Mouse (Mus musculus) cerebellum, adult 11-12 months (tissue): ENCODE measurements at regions not wholly inside any gene's neighbourhood (a gene's known extent, or its start where the extent isn't known, plus 50 kb on each side); places are given as distances from the start of the nearest gene placed in this dataset.

ENCODE experiments used
- DNase-seq: peaks from one replicate; pipeline ENCODE4 v3.0.0; 2022

GRCm38 (mm10) chr2:138640654-138641053, 384.3 kb downstream of the Btbd3 start:
- DNase-seq: no peak

- no peak for DNase-seq
Observed at GRCm38 (mm10) chr2:138641335-138641734, 385.0 kb downstream of the Btbd3 start.

- no peak for DNase-seq
Observed at GRCm38 (mm10) chr2:138648616-138649015, 392.3 kb downstream of the Btbd3 start.

- peak; percentile 25 for DNase-seq
Observed at GRCm38 (mm10) chr2:138659376-138659775, 403.0 kb downstream of the Btbd3 start.

- DNase-seq: no peak
Observed at GRCm38 (mm10) chr2:138670307-138670706, 413.9 kb downstream of the Btbd3 start.

GRCm38 (mm10) chr2:138674801-138675200, 418.4 kb downstream of the Btbd3 start:
- DNase-seq: no peak

- DNase-seq: no peak
Observed at GRCm38 (mm10) chr2:138675229-138676065, 419.1 kb downstream of the Btbd3 start.

GRCm38 (mm10) chr2:138688140-138688871, 431.9 kb downstream of the Btbd3 start:
- DNase-seq: no peak

- DNase-seq: peak; percentile 27
Observed at GRCm38 (mm10) chr2:138689497-138689896, 433.1 kb downstream of the Btbd3 start.

- no peak for DNase-seq
Observed at GRCm38 (mm10) chr2:138702783-138703182, 446.4 kb downstream of the Btbd3 start.

GRCm38 (mm10) chr2:138703943-138704541, 447.7 kb downstream of the Btbd3 start:
- no peak for DNase-seq

GRCm38 (mm10) chr2:138708763-138709162, 452.4 kb downstream of the Btbd3 start:
- no peak for DNase-seq

GRCm38 (mm10) chr2:138733846-138734245, 477.5 kb downstream of the Btbd3 start:
- peak; percentile 27 for DNase-seq

GRCm38 (mm10) chr2:138744806-138745205, 488.4 kb downstream of the Btbd3 start:
- no peak for DNase-seq

- DNase-seq: no peak
Observed at GRCm38 (mm10) chr2:138760439-138760963, 504.1 kb downstream of the Btbd3 start.

- DNase-seq: no peak
Observed at GRCm38 (mm10) chr2:138761400-138761799, 505.0 kb downstream of the Btbd3 start.

GRCm38 (mm10) chr2:138766275-138766842, 510.0 kb downstream of the Btbd3 start:
- no peak for DNase-seq

- DNase-seq: no peak
Observed at GRCm38 (mm10) chr2:138783781-138784180, 527.4 kb downstream of the Btbd3 start.

GRCm38 (mm10) chr2:138792711-138793450, 536.5 kb downstream of the Btbd3 start:
- peak; percentile 96 for DNase-seq

GRCm38 (mm10) chr2:138806196-138806595, 549.8 kb downstream of the Btbd3 start:
- no peak for DNase-seq

- DNase-seq: no peak
Observed at GRCm38 (mm10) chr2:138809767-138810166, 553.4 kb downstream of the Btbd3 start.

GRCm38 (mm10) chr2:138820489-138820888, 564.1 kb downstream of the Btbd3 start:
- peak; percentile 75 for DNase-seq
